Mouse (Mus musculus) embryonic facial prominence, embryonic 11.5 days (tissue): ENCODE measurements around the gene Wwox. TPM values are rescaled to one million over a fixed set of nuclear protein-coding genes. Genes with fewer than 3 reads are reported as not detected.

Source experiments
- ATAC-seq: fragments of 200-750 bp; cut with Nextera tagmentation; replicated peaks from 2 replicates; pipeline ENCODE4 v1.8.0; 2017; ENCODE audit warnings: low read depth; ENCODE audit not compliant: insufficient number of reproducible peaks, low FRiP score, low TSS enrichment
- DNase-seq: peaks from one replicate; pipeline ENCODE4 v3.0.0-alpha.2; 2015; ENCODE audit warnings: low spot score
- H3K27ac ChIP-seq: fragments of 300-500 bp; sonication (generic); replicated peaks from 2 replicates; pipeline ENCODE4 v1.5.1; 2014; ENCODE audit warnings: mild to moderate bottlenecking, low read depth, low read length, control low read depth
- H3K27me3 ChIP-seq: fragments of 300-500 bp; sonication (generic); 2 replicates; pipeline ENCODE4 v1.6.1; 2014; ENCODE audit warnings: mild to moderate bottlenecking, low read length, moderate library complexity, mixed read lengths; ENCODE audit not compliant: control insufficient read depth, insufficient read depth
- H3K36me3 ChIP-seq: fragments of 300-500 bp; sonication (generic); replicated peaks from 2 replicates; pipeline ENCODE4 v1.6.1; 2014; ENCODE audit warnings: low read depth, mild to moderate bottlenecking, low read length, moderate library complexity, mixed read lengths; ENCODE audit not compliant: control insufficient read depth, insufficient read depth
- H3K4me1 ChIP-seq: fragments of 300-500 bp; sonication (generic); 2 replicates; pipeline ENCODE4 v1.6.1; 2014; ENCODE audit warnings: low read length, mixed read lengths; ENCODE audit not compliant: control insufficient read depth, insufficient read depth
- H3K4me2 ChIP-seq: fragments of 300-500 bp; sonication (generic); 2 replicates; pipeline ENCODE4 v1.6.1; 2014; ENCODE audit warnings: low read depth, mild to moderate bottlenecking, control low read depth, low read length, moderate library complexity
- H3K4me3 ChIP-seq: fragments of 300-500 bp; sonication (generic); 2 replicates; pipeline ENCODE4 v1.5.1; 2014; ENCODE audit warnings: low read depth, low read length, control low read depth
- H3K9ac ChIP-seq: fragments of 300-500 bp; sonication (generic); replicated peaks from 2 replicates; pipeline ENCODE4 v1.6.1; 2014; ENCODE audit warnings: mild to moderate bottlenecking, control low read depth, low read length
- H3K9me3 ChIP-seq: fragments of 300-500 bp; sonication (generic); replicated peaks from 2 replicates; pipeline ENCODE4 v1.6.1; 2016; ENCODE audit warnings: mild to moderate bottlenecking, low read length, inconsistent platforms, mixed read lengths; ENCODE audit not compliant: control insufficient read depth
- WGBS: fragments of 180-500 bp; shearing (Covaris S2); extraction: QIAGEN DNeasy Blood & Tissue Kit; methylation state at CpG from one replicate; pipeline ENCODE4 v1.1.7; 2014; 5-methylcytosine and 5-hydroxymethylcytosine counted together
- polyA plus RNA-seq: library from polyadenylated mRNA; unstranded; fragments of >200 nt; fragmentation: Nextera tagmentation; extraction: Ambion mirVana; gene quantifications from 2 replicates; pipeline ENCODE4 v1.2.1, GENCODE M21; 2014

Wwox gene
- polyA plus RNA-seq, 1 experiment from 2014 or later: 7.2 TPM

GRCm38 (mm10) chr8:114663053-114663452, 223.6 kb downstream of the Wwox start:
- WGBS: 77% methylated on average over 7 of the region's 7 CpGs

DNA sequence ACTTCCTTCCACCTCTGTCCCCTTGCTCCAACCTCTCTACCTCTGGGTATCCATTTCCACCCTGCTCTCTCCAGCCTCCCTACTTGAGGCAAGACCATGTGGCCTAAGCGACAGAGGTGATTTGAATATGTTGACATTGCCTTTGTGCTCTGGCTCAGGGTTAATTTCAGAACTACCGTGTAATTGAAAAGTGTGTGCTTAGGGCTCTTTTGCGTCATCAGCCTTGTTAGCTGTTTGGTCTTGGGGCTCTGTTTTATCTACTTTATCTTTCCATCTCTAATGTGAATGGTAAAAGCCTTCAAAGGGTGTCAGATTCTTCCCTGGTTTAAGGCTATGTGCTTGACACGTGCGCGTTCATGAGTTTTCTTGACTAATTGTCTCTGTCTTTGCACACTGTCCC, 226.1 kb downstream of the Wwox start:
- Histone ChIP-seq H3K36me3 (no peaks in the 10 kb centered on the region), H3K9ac (no peak overlapping the region), H3K4me3 (no peak overlapping the region), H3K4me1 (no peaks in the 10 kb centered on the region), H3K9me3 (no peaks in the 10 kb centered on the region), H3K27ac (no peak overlapping the region), H3K4me2 (no peak overlapping the region), H3K27me3 (no peaks in the 10 kb centered on the region)
- no peak for ATAC-seq
- WGBS: 52% methylated on average over 6 of the region's 6 CpGs
- peak; percentile 10 for DNase-seq

More at GRCm38 (mm10) chr8:114663053-114663452, 223.6 kb downstream of the Wwox start:
- no peaks in the 10 kb centered on the region for H3K4me1 ChIP-seq
- no peak overlapping the region for H3K9ac ChIP-seq
- no peaks in the 10 kb centered on the region for H3K27me3 ChIP-seq
- DNase-seq (no peak), ATAC-seq (no peak)
- no peaks in the 10 kb centered on the region for H3K9me3 ChIP-seq
- no peak overlapping the region for H3K4me2 ChIP-seq
- no peak overlapping the region for H3K27ac ChIP-seq
- no peaks in the 10 kb centered on the region for H3K36me3 ChIP-seq
- H3K4me3 ChIP-seq: no peak overlapping the region

DNA sequence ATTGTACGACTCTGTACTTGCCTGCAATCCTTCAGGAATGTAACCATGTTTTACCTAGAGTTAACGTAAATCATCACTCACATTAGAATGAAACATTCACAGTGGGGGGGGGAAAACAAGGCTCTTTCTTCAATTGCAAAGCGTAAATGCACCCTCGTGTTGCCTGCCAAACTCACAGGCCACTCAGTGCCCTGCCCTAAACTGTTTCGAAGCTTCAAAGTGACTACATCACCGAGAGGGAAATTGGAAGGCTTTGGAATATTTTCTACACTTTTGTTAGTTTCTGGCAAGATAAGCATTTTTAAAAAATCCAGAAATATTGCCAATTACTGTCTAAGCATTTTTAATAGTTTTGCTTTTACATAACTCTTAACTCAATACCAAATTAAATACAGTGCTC, 231.3 kb downstream of the Wwox start:
- no peak overlapping the region for H3K4me2 ChIP-seq
- H3K9ac ChIP-seq: no peak overlapping the region
- WGBS: 85% methylated on average over 6 of the region's 6 CpGs
- no peak overlapping the region for H3K27ac ChIP-seq
- H3K27me3 ChIP-seq: no peaks in the 10 kb centered on the region
- H3K36me3 ChIP-seq: no peaks in the 10 kb centered on the region
- H3K4me1 ChIP-seq: no peaks in the 10 kb centered on the region
- no peaks in the 10 kb centered on the region for H3K9me3 ChIP-seq
- DNase-seq: no peak
- H3K4me3 ChIP-seq: no peak overlapping the region
- no peak for ATAC-seq

GRCm38 (mm10) chr8:114671237-114671674, 231.8 kb downstream of the Wwox start:
- 79% methylated on average over 9 of the region's 9 CpGs for WGBS
- no peak overlapping the region for H3K4me3 ChIP-seq

GRCm38 (mm10) chr8:114673416-114673815, 234.0 kb downstream of the Wwox start:
- H3K4me3 ChIP-seq: no peak overlapping the region
- 92% methylated on average over 3 of the region's 3 CpGs for WGBS
- no peak overlapping the region for H3K4me2 ChIP-seq
- H3K27ac ChIP-seq: no peak overlapping the region
- no peak overlapping the region for H3K9ac ChIP-seq
- H3K27me3 ChIP-seq: no peaks in the 10 kb centered on the region
- no peaks in the 10 kb centered on the region for H3K4me1 ChIP-seq
- DNase-seq: no peak
- H3K36me3 ChIP-seq: no peaks in the 10 kb centered on the region
- H3K9me3 ChIP-seq: no peaks in the 10 kb centered on the region
- no peak for ATAC-seq

More at GRCm38 (mm10) chr8:114671237-114671674, 231.8 kb downstream of the Wwox start:
- Histone ChIP-seq H3K27me3 (no peaks in the 10 kb centered on the region), H3K9me3 (no peaks in the 10 kb centered on the region), H3K4me1 (no peaks in the 10 kb centered on the region), H3K36me3 (no peaks in the 10 kb centered on the region), H3K9ac (no peak overlapping the region), H3K27ac (no peak overlapping the region), H3K4me2 (no peak overlapping the region)
- ATAC-seq (no peak), DNase-seq (no peak)

GRCm38 (mm10) chr8:114675151-114675550, 235.7 kb downstream of the Wwox start:
- Histone ChIP-seq H3K27me3 (no peaks in the 10 kb centered on the region), H3K4me1 (no peaks in the 10 kb centered on the region), H3K4me2 (no peak overlapping the region), H3K9ac (no peak overlapping the region), H3K9me3 (no peaks in the 10 kb centered on the region), H3K36me3 (no peaks in the 10 kb centered on the region), H3K4me3 (no peak overlapping the region), H3K27ac (no peak overlapping the region)
- DNase-seq (no peak), ATAC-seq (no peak)
- WGBS: 88% methylated on average over 7 of the region's 7 CpGs

- DNase-seq: no peak
- ATAC-seq: no peak
- Histone ChIP-seq H3K4me3 (no peak overlapping the region), H3K27ac (no peak overlapping the region), H3K9ac (no peak overlapping the region), H3K9me3 (no peaks in the 10 kb centered on the region), H3K4me2 (no peak overlapping the region), H3K4me1 (no peaks in the 10 kb centered on the region), H3K27me3 (no peaks in the 10 kb centered on the region), H3K36me3 (no peaks in the 10 kb centered on the region)
- WGBS: 73% methylated on average over 2 of the region's 2 CpGs
These were observed 237.5 kb downstream of the Wwox start for GRCm38 (mm10) chr8:114676918-114677317.

GRCm38 (mm10) chr8:114677551-114678127, 238.2 kb downstream of the Wwox start:
- H3K4me3 ChIP-seq: no peak overlapping the region
- H3K27ac ChIP-seq: no peak overlapping the region
- no peaks in the 10 kb centered on the region for H3K27me3 ChIP-seq
- no peaks in the 10 kb centered on the region for H3K36me3 ChIP-seq
- 35% methylated on average over 6 of the region's 6 CpGs for WGBS
- ATAC-seq (no peak), DNase-seq (peak; percentile 22)
- no peak overlapping the region for H3K4me2 ChIP-seq
- no peak overlapping the region for H3K9ac ChIP-seq
- no peaks in the 10 kb centered on the region for H3K9me3 ChIP-seq
- H3K4me1 ChIP-seq: no peaks in the 10 kb centered on the region
